Mouse (Mus musculus): Measurements from ENCODE around the gene Gm20683. TPM values are rescaled to one million over a fixed set of nuclear protein-coding genes. Genes with fewer than 3 reads are reported as not detected.

The Gm20683 gene
- total RNA-seq (2021), result 1 to 10 TPM; 1.2 to 3.3 TPM
- long read RNA-seq, experiment 1, partial matches to known transcripts, result 2 of 4 reads
- long read RNA-seq, experiment 1, other reads (novel, unspliced or antisense), result 2 of 4 reads
- long read RNA-seq, experiment 2, result 0 reads

DNA sequence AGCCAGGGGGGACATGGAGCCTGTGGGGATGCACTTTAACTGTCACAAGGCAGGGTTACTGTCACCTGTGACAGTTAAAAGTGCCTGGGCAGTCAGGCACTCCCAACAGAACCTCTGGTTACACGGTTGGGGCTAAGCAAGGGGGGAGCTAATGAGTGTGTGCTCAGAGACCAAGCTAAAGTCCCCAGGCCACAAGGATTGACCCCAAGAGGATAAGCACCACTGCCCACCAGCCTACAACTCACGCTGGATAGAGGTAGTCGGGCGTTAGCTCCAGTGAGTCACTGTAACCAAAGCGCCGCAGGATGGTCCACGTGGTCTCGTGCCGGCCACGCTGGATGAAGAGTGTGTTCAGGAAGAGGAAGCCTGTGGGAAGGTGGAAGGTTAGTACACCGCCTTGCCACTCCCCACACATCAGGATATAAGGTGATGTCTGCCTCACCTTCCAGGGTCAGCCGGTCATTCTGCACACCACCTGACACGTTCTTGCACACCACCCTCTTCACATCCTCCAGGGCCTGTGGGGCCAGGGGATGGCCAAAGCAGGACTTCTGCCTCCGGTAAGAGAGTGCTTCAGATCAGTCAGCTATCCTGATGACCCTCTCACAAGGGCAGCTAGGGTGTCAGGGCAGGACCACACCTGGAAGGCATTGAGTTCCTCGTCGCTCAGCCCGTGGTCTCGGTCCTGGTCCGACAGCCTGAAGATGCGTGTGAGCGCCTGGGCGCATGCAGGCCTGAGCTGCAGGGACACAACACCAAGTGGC lies at the start of gene Gm20683:
Gene Gm20683 (minus strand): TSS at position 647 of the 764 bp plus-strand sequence.
- no peak for DNase-seq

DNA sequence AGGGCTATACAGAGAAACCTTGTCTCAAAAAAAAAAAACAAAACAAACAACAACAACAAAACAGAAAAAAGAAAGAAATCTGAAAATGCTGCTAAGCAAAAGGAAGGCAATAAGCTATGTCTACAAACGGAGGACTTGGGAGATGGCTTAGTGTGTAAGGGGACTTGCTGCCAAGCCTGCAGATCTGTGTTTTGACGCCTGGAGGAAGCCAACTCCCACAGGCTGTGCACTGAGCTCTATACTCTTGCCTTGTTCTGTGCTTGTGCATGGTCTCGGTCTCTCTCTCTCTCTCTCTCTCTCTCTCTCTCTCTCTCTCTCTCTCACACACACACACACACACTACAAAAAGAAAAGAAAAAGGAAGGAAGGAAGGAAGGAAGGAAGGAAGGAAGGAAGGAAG lies 47.3 kb upstream of the Gm20683 start:
- DNase-seq, result no peak

DNA sequence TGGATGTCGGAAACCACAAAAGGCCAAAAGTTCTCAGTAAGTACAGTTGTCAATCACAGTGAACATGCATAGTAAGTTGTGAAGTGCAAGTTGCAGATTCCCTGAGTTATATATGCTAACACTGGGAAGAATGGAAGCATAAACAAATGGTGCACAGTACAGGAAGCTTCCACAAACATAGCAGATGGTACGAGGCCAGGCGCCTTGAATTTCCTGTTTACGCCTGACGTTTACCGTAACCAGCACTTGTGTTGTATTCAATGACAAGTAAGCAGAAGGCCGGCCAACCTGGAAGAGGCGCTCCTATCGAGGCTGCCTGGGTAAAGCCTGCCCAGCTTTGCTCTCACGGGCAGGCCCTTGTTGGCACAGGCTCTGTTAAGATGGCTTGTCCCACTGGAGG lies 45.9 kb upstream of the Gm20683 start:
- no peak for DNase-seq

DNA sequence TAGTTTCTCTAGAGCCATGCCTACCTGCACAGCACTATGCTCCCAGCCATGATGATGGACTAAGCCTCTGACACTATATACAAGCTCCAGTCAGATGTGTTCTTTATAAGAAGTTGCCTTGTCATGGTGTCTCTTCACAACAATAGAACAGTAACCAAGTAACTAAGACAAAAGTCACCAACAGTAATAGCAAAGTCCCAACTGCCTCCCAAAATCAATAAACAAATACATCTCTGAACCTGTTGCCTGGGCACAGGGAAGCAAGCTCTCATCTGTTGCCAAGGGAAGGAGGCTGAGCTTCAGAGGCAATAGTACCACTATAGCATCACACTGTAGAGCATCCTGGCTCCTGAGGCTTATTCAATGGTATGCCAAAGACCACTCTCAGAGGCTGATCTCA lies 45.2 kb upstream of the Gm20683 start:
- no peak for DNase-seq

DNA sequence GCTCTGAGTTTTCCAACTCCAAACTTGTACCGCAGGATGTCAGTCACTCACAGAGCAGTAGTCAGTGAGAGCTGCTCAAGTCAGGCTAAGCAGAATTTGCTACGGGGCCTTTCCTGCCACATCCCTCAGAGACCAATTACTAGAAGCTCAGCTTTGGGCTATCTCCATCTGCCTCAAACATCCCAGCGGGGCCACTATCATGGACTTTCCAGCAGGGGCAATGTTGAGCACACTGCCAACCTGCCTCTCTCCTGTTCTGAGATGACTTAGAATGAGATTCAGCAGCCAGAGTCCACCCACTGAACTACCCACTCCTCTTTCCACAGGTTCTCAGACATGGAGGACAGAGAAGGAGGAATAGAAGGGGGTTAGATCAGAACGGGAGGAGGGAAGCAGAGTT lies 44.1 kb upstream of the Gm20683 start:
- DNase-seq, result no peak

DNA sequence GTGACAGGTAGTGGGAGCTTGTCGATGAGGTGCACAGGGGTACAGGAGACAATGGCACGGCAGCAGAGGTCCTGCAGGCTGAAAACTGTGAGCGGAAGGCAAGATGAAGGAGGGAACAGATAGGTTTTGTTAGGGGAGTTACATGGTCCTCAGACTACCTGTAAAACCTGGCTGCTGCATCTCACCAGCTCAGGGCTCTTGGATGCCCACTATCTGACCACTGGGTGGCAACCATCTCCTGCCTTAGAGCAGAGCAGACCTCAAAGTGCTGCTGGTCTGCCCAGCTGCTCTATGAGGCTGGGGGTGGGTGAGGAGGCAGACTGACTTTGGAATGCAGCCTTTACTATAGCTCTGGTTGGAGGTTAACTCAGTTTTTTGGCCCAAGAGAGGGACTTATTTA lies 42.3 kb upstream of the Gm20683 start:
- DNase-seq, result no peak

DNA sequence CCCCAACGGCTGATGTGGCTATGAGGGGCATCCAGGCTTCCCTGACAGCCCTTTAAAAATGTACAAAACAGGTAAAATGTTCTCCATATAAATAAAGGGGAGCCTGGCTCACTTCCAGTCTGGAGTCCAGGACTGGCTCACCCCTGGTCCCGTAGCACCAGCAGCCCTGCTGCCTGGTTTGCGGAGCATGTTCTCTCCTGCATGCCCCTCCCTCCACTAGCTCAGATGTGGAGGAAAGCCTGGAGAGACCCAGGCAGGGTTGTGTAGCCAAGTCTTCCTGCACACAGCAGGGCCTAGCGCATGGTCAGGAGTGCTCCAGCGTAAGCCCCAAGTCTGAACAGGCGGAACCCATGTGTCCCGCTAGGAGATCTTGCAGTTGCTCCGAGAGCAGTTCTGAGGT lies 41.7 kb upstream of the Gm20683 start:
- no peak for DNase-seq

DNA sequence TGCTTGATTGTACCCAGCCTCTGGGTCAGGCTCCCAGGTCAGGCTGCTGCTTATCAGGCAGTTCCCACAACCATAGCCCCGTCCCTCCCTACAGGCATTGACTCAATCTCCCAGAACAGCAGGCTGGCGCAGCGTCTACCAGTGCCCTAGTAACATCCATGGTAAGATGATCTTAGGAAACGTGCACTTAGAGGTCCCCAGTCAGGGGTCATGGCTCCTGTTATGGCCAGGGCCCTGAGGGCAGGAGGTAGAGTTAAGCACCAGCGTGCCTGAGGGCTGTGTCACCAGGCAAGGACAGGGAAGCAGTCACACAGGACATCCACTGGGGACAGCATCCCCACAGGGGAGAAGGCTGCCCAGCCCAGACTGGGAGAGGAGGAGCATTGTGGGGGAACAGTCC lies 40.7 kb upstream of the Gm20683 start:
- no peak for DNase-seq

DNA sequence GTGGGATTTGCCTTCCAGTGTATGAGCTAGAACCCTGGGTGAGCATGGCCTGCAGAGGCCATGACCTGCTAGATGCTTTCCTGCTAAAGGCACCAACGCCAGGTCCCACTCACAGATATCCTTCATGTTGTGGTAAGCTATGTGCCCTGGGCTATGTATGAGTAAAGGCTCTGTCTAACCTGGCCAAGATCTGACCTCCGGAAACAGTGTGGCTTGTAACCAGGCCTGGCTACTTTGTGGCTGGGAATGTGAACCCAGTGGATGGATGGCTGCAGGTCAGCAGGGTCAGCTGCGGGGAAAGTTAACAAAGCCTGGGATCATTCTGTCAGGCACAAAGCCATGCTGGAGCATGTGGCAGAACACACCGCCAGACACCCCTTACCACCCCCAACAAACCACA lies 40.1 kb upstream of the Gm20683 start:
- DNase-seq, result no peak

DNA sequence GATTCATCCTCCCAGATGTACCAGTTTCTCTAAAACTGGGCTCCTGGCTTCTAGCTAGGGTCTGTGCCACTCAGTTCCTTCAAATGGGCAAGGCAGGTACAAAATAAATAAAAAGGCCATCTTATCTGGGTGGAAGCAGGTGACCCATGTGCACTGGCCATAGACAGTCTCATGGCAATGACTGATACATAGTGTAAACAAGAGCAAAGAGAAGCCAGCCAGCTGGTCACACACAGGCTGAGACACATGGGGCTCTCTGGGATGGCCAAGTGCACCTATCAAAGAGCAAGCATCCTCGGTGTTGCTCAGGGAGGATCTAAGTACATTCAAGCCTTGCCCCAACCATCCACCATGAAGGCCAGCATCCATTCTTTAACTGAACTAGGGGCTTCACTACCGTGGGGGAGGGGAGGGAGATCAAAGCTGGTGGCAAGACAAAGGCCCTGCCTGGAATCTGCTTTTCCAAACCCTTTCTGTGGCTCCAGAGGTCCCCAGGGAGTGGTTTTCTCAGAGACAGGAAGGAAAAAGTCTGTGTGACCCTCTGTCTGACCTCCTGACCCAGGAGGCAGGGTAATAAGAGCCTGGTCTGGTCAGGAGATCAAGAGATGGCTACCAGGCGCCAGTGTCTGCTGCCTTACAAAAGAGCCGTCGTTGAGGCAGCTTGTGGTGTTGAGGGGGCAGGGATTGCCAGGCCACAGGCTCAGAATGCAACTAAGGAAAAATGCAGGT lies 39.5 kb upstream of the Gm20683 start:
- no peak for DNase-seq

DNA sequence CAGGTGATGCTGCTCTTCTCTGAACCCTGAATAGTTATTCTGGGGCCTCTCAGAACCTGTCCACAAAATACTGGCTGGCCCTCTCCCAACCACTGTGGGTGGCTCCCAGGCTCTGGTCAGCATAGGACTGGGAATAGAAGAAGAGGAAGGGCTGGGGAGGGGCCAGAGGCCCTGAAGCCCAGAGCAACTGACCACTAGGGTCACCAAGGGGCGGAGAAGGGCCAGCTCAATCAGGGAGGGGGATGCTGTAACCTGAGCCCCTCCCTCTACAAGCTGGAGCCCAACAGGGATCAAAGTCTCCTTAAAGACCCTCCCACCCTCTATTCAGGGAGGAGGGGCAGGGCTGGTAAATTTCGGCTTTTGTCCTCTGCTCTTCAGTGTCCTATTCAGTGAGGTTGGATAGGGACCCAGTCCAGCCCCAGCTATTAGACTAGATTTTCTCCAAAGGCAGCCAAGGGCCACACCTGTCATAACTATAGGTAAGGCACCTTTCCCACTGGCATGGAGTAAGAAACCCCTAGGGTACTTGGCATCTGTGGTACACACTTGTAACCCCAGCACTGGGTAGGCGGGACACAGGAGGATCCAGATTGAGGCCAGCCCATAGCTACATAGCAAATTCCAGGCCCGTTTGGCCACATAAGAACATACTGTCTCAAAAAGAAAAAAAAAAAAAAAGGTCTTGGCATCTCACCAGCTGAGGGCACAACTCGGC lies 38.8 kb upstream of the Gm20683 start, which contains the start of gene Wfikkn1:
Gene Wfikkn1 (minus strand): TSS at position 663 of the 715 bp plus-strand sequence.
- DNase-seq, result no peak

DNA sequence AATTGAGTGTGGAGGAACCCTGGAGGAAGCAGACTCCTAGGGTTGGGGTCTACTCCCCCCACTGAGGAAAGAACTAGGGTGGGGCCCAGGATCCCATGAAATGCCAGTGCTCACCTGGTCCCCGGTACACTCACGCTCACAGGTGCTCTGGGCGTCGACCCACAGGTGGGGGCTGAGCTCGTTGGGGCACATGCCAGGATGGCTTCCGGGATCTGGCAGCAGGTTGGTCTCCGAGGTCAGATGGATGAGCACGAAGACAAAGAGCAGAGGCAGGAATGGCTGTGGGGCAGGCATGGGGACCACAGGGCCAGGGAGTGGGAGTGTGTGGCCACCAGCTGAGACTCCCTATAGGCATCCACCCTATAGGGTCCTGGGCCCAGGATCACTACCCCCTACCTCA lies 38.2 kb upstream of the Gm20683 start:
- no peak for DNase-seq

DNA sequence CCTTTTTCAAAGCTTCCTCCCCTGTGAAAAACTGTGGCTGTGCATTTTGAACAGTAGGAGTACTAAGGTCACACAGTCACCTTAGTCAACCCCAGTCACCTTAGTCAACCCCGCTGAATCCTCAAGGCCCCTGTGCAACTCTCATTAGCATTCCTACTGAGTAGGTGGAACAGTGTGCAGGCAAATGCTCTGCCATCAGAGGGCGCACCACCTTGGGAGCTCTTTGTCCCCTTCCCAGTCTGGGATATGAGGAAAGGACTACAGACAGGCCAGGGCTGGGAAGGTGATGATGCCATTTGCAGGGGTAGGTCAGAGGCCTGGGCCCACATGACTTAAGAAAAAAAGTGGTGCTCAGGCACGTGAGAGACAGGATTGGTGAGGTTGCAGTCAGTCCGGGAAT lies 37.7 kb upstream of the Gm20683 start:
- DNase-seq, result no peak

DNA sequence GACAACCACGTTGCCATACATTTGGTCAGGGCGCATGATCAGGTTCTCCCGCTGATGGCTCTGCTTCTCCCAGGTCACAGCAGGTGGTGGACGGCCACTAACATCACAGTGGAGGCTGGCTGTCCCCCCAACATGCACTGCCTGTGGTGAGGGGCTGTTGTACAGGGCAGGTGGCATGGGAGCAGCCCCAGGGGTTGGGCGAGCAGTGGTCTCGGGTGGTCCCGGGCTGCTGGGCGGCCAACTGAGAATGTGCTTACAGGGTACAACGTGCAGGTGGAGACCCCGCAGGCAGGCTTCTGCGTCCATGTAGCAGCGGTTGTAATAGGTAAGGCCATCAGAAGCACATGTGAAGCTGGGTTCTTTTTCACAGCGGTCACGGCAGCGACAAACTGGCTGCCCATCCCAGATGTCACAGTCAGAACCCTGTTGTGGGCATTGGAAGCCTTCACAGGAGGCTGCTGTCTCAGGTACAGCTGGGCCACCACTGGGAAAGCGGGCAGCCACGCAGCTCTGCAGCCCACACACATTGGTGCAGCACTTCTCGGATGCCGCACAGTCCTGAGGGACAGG lies 37.1 kb upstream of the Gm20683 start:
- DNase-seq, result no peak

DNA sequence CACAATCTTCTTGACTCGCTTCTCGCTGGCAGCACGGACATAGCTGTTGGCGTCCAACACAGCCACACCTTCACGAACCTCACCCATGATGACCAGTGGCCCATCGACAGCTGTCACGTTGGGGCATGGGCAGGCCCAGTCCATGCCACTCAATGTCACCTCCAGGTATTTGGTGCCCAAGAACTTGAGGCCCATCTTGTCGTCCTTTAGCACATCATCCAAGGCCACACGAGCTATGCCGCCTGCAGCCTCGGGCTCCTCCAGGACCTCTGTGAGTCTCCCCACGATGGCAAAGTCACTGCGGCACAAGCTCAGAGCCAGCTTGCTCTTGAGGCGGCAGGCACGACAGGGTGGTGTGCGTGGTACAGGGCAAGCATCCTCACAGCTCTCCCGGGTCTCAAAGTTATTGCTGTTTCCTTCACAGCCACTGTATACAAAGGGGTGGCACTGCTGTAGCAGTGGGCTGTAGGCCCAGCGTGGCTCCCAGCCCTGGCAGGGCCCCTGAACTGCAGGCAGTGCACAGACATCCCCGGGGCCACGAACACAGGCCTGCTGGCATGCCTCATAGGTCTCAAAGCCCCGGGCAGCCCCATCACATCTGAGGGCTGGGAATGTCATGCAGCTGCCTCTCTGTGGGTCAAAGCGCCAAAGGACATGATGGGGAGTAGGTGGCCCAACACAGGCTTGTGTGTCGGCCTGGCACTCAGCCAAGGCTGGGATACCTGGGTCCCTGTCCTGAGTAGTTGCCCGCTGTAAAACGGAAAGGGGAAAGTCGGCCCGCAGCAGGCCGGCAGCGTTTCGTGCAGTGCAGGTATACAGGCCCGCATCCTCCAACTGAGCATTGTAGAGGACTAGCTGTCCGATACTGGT lies 36.4 kb upstream of the Gm20683 start:
- no peak for DNase-seq

DNA sequence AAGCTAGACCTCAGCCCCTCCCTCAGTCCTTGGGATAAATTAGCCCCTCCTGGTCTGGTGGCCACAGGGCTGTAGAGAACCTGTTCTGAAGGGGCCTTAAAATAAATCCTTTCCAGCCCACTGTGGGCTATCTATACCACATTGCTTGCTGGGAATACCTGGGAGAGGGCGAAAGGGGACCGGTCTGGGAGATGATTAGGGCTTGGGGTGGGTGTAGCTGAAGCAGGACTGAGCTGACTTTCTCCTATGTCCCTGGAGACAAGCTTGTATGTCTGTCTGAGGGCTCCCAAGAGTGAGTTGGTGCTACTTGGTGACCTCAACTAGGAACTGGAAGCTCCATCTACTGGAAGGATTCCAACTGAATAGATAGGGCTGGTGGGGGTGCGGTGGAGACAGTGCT lies 35.5 kb upstream of the Gm20683 start:
- DNase-seq, result no peak

DNA sequence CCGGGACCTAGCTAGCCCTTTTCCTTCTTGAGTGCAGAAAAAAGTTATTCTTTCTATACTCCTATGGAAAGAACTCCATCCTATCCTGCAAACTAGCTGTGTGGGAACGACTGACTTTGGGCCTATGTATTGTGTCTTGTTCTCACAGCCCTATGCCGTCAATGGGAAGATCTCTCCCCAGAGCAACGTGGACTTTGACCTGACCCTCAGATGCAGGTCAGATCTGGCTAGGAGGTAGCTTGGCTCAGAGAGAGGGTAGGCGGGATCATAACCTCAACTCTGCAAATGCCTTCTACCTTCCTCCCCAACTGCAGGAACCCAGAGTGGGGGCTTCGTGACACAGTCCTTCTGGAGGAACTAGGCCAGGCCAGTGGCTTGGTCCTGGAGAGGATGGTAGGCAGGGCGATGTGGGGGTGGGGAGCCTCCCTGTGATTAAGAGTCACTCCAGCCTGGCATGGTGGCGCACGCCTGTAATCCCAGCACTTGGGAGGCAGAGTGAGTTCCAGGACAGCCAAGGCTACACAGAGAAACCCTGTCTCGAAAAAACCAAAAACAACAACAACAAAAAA lies 34.9 kb upstream of the Gm20683 start:
- DNase-seq, result no peak

DNA sequence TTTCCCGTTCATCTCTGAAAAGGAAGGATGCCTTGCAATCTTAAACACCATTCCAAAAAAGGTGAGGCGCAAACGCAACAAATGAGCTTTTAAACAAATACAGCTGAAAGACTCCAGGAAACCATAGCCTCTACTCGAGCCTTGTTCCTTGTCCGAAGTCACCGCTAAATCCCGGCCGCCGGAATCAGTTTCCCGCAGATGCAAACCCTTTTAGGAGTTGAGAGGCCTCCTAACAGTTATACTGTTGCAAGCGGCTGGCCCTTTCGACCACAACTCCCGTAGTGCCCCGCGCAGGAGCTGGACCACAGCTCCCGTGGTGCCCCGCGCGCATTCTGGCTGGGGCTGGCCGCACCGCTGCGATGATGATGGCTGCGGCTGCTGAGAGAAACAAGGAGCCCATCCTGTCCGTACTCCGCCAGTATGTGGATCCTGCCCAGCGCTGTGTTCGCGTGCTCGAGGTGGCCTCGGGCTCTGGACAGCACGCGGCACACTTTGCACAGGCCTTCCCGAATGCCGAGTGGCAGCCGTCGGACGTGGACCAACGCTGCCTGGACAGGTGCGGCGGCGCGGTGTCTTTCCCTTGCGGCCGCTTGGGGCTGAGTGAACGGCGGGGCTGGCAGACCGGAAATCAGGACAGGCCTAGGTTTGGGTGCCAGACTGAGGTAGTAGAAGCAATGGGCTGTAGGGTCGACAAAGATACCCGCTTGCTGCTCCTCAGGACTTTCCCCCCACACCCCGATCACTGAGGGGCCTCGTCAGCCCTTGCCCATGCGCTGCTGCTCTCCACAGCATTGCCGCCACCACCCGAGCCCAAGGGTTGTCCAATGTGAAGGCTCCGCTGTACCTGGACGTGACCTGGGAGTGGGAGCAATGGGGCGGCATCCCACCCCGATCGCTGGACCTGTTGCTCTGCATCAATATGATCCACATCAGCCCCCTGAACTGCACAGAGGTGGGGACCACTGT lies 33.9 kb upstream of the Gm20683 start:
- DNase-seq, result peak; percentile 89 to 93

DNA sequence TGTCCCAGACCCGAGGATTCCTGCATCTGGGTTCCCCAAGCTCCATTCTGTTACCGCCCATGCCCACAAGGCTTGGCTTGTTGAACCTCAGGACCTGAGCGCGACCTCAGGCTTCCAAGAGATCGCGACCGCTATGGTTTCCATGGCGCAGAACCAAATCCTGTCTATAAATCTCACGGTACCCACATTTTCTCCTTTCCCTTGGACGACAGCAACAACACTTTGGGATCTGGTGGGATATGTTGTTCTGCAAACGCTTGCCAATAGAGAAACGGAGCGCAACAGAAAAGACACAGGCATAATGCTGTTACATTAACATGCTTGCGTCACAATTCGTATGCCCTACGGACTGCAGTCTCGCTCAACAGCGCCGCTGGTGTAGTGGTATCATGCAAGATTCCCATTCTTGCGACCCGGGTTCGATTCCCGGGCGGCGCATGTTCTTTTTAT lies 33.2 kb upstream of the Gm20683 start, which contains the start of gene Mettl26:
Gene Mettl26 (plus strand): TSS at position 354 of the 450 bp plus-strand sequence.
- peak; percentile 92 to 99 for DNase-seq
